Mouse (Mus musculus) adrenal gland, postnatal 4 days (tissue): ENCODE measurements at regions not wholly inside any gene's neighbourhood (a gene's known extent, or its start where the extent isn't known, plus 50 kb on each side); places are given as distances from the start of the nearest gene placed in this dataset.

ENCODE experiments used
- DNase-seq, 2 experiments: peaks; one replicate each; pipeline ENCODE4 v3.0.0; 2021 to 2022; ENCODE audit warnings: low spot score in 2 of 2, mixed read lengths in 2 of 2

DNA sequence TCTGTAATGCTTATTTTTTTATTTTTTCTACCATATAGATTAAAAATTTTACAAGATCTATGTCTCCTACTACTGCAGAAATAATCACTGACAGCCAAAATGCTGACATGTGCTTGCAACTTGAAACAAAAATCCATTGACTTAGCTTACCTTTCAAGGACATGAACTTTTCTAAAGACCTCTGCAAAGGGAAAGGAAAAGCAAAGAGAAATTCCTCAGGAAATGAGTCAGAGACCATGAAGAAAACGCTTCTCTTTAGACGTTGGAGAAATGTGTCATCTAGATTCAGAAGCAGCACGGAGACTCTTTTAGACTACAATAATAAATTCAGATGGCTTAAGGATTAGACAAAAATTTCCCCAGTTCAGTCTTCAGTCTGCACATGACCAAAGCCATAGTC is 2188.6 kb upstream of the Tenm3 start:
- no peak for DNase-seq

DNA sequence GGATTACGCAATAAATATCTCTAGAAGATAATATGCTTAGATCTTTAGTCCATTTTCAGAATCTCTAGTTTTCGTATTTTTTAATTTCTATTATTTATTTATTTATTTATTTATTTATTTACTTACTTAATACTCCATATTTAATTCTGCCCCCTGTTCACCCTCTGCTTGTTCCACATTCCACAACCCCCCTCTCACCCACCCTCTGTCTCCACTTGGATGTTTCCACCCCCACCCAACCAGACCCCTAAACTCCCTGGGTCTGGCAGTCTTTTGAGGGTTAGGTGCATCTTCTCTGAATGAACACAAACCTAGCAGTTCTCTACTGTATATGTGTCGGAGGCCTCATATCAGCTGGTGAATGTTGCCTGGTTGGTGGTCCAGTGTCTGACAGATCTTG is 2166.8 kb upstream of the Tenm3 start:
- no peak for DNase-seq

DNA sequence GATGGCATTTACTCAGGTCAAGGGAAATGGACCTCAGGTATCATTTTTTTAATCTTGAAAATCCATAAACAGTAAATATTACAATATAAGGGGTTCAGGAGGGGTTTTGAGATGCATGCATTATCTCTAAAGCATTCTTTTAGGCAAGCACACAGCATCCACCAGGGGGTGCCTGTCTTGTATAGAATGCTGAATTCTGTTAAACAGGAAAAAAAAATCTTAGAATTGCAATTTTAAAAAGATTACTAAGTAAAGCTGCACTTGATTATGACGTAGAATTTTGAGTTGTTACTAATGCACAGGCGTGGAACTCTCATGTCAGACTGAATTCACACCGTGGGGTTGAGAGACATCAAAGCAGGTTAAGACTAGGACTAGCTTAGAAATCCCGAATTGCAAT is 2123.6 kb upstream of the Tenm3 start:
- DNase-seq = no peak

- DNase-seq = no peak
Measured at GRCm38 (mm10) chr8:50917540-50917939, 2073.8 kb upstream of the Tenm3 start.

GRCm38 (mm10) chr8:50916733-50917113 is 2073.0 kb upstream of the Tenm3 start:
- no peak for DNase-seq

GRCm38 (mm10) chr8:50915876-50916732 is 2072.4 kb upstream of the Tenm3 start:
- DNase-seq = peak in 1 of 2 experiments; percentile 2

DNA sequence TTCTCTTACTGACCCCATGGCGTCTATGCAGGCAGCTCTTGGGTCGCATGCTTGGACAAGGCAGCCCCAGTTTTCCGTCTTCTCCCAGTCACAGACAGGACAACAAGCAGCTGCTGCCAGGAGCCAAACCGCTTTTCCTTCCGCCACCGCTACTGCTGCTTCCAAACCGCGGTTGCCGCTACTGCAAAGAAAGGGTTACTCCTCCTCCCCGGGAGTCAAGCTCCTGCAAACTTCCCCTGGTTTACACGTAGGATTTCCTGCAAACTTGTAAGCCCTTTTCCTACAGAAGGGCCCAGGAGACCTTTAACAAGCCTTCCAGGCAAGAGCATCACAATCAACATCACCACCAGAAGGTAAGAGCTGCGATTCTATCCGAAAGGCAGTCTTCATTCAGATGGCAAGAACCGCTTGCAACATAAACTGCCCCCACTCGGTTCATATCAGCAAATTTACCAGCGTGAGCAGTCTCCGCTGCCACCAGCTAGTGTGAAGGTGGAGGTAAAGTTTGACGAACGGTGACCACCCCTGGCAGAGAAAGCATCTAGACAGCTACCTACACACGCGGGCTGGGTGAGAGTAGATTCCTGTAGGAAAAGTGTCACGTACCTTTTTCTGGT is 2071.6 kb upstream of the Tenm3 start:
- no peak for DNase-seq

DNA sequence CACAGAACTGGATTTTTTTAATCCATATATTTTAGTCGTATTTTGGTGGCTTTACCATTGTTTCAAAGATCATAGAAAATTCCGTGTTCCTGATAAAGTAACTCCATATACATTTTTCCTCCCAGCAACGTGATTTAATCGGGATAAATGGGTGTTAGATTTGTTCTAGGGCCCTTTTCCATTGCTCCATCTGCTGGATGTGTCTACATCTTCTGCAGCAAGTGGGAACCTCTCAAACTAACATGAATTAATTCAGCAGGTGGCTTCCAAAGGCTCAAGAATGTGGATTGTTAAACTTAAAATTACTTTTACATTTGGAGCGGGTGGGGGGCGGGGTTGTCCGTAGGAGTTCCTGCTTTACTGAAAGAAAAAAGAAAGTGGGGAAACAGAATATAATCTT is 2070.9 kb upstream of the Tenm3 start:
- no peak for DNase-seq

DNA sequence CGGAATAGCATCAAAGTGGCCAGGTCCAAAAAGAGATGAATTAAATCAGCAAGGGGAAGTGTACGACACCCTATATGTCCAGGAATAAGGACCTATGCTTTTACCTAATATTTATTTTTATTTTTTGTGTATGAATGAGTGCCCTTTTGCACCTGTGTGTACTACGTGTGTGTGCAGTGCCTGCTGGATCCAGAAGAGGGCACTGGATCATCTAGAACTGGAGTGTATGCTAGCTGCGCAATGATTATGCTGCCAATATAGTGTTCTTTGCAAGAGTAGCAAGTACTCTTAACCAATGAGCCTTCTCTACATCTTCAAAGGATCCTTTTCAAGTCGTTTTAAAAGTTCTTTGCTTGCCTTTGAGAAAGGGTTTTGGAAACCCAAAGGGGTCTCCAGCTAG is 2034.4 kb upstream of the Tenm3 start:
- DNase-seq = no peak
